Mouse (Mus musculus): ENCODE measurements around the gene Hephl1.

Hephl1 gene

DNA sequence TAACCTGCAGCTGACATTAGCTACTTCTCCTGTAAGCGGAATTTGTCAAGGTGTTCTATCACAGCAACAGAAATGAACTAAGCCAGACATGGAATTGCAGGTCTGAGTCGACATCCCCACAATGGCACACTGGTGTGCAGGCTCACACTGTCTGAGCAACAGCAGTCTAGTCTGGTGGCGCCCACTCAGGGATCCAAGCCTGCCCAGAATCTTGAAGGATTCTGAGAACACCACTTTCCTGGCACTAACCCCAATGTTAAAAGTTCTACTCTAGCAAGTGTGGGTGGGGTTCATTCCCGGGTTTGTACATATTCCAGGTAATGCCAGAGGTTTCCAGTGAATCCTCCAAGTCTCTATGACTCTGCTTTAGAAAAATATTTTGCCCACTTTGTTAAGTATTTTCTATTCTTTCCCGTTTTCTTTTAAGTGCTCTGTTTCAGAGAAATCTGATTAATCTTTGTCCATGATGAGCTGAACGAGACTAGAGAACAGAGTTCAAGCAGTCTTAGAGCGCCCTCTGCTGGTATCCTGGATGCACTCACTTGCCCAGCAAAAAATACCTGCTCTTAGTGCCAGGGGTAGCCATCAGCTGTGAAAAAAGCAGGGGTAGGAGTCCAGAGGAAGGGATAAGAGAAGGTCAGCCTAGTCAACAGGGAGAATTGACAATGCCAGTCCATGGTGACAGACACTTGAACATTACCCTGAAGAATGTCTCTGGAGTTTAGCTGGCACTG is 96.5 kb downstream of the Hephl1 start:
- DNase-seq = no peak

DNA sequence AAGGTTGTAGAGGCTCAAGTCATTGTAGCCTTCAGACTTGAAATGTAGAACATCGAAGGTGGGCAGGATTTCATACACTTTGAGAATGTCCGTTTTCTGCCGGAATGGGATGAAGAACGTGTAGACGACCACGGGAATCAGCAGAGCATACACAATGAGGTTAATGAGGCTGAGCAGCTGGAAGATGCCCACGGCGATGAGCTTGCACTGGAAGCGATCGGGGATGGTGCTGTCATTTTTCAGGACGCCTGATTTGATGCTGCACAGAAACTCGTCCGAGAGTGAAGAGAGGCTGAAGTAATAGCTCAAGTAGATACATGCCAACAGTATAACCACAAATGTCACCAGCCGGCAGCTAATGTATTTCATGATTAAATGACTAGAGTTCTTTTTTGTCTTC is 104.3 kb downstream of the Hephl1 start:
- no peak for DNase-seq

DNA sequence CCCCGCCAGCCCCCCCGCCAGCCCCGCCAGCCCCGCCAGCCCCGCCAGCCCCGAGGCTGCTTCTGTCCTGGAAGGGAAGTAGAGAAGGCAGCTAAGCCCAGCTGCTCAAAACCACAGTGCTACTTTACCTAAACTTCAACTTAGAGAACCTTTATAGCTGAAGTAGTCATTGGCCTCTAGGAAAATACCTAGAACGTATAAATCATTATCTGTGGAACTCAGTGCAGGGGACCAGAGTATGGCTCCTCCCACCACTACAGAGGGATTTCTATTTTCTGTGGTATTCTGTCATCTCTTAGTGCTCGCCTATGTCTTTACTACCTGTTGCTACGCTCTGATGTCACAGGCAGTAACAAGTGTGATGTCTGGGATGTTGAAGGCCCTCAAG is 107.6 kb downstream of the Hephl1 start:
- DNase-seq = no peak

DNA sequence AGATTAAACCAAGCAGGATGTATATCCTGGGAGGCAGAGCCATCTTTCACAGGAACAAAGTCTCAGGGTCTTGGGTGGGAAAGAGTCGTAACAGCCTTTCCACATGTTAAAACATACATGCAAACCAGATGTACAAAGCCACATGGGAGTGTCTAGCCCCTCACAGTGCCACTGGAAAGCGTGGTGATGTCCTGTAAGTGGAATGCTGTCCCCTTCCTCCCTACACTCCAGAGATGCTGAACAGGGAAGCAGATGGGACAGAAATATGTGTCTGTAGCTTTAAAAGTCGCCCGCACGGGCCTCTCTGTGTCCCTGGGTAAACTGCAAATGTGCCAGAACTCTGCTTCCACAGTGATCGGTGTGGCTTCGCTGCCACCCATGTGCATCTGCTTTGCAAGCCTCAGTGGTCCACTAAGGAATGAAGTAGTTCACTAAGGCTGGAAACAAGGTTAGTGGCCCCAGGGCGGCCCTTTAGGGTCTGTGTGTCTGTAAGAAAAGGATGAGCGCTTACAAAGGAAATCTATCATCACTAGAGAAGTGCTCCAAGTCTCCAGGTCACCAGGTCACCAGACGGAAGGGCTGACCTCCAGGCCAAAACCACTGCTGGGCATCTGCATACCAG is 108.1 kb downstream of the Hephl1 start:
- no peak for DNase-seq

DNA sequence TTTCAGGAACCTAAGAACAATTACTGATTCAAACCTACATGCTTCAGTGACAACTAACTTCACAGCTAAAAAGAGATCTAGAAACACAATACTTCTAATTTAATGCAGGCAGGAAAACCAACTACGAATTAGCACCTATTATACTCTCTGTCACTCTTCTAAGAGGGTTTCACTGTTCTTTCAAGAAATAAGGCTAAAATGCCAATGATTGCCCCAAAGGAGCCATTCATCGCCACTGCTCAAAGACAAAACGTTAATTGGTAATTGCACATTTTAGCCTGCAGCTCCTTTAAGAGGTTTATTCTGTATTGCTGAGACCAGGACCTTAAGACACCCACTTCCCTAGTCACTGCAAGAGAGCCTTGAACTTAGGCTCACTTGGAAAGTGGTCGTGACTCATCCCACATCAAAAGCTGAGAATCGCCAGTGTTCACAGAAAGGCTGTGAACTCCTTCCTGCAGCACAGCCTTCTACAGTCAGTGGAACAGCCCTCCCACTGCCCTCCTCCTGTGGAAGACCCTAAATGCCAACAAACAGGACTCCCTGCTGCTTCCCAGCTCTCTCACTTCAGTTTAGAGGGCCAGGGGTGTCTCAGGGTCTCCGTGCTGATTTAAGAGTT is 108.8 kb downstream of the Hephl1 start:
- no peak for DNase-seq

Measured in heart, adult 11 months (tissue).